Mouse (Mus musculus): ENCODE measurements around the gene Slc6a17.

DNA sequence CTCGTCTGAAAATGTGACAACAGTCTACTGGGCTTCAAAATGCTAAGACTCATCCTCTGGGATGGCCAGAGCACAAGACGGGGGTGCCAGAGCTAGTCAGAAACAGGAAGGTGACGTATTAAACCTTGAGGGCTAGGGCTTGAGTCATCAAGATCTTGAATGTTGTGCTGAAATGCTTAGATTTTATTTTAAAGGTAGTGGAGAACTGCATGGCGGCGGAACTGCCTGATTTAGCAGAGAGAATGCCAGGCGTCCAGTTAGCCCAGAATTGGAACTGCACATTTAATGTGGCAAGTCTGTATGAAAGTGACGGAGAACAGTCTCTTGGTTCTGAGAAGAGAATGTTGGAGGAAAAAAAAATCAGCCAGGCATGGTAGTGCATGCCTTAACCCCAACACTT, 17.1 kb upstream of the Slc6a17 start:
- TF ChIP-seq CTCF (IDR thresholded peaks at IDR 0.05; ENCODE audit: low read depth) (no peak), EP300 (optimal IDR thresholded peaks at IDR 0.05) (no peak)

Measured in stomach, postnatal 0 days (tissue).